Mouse (Mus musculus): ENCODE measurements around the gene Rdh16f2. TPM values are rescaled to one million over a fixed set of nuclear protein-coding genes. Genes with fewer than 3 reads are reported as not detected.

The Rdh16f2 gene
- total RNA-seq, 2 experiments from 2014 or later: not detected

Other genes with a start within 250 kb of the Rdh16f2 start
- gene Lrp1, start 245.3 kb upstream of the Rdh16f2 start, total RNA-seq (2015): 9.8 and 10.0 TPM in 2 replicates
- 4.5 and 7.3 TPM in 2 replicates for gene Lrp1, start 245.3 kb upstream of the Rdh16f2 start, total RNA-seq (2017)
- gene Stat6, start 223.5 kb upstream of the Rdh16f2 start, total RNA-seq (2015): 27.3 and 29.6 TPM in 2 replicates
- 38.9 and 42.7 TPM in 2 replicates for gene Stat6, start 223.5 kb upstream of the Rdh16f2 start, total RNA-seq (2017)
- gene Nemp1, start 199.6 kb upstream of the Rdh16f2 start, total RNA-seq (2015): 15.7 and 19.8 TPM in 2 replicates
- 17.8 and 25.3 TPM in 2 replicates for gene Nemp1, start 199.6 kb upstream of the Rdh16f2 start, total RNA-seq (2017)
- 2.4 and 2.6 TPM in 2 replicates for gene Nab2, start 197.9 kb upstream of the Rdh16f2 start, total RNA-seq (2015)
- 3.4 and 5.2 TPM in 2 replicates for gene Nab2, start 197.9 kb upstream of the Rdh16f2 start, total RNA-seq (2017)
- 0.15 TPM in 1 of 2 replicates, not detected in the other for gene Myo1a, start 161.3 kb upstream of the Rdh16f2 start, total RNA-seq (2015)
- 0.03 and 0.37 TPM in 2 replicates for gene Myo1a, start 161.3 kb upstream of the Rdh16f2 start, total RNA-seq (2017)
- 1.2 TPM in 1 of 2 replicates, not detected in the other for gene Tac2, start 142.0 kb upstream of the Rdh16f2 start, total RNA-seq (2015)
- not detected in 2 replicates for gene Tac2, start 142.0 kb upstream of the Rdh16f2 start, total RNA-seq (2017)
- gene Zbtb39, start 126.9 kb upstream of the Rdh16f2 start, total RNA-seq (2015): 4.7 and 5.1 TPM in 2 replicates
- 2.0 and 3.0 TPM in 2 replicates for gene Zbtb39, start 126.9 kb upstream of the Rdh16f2 start, total RNA-seq (2017)
- gene Gpr182, start 114.7 kb upstream of the Rdh16f2 start, total RNA-seq (2015): not detected in 2 replicates
- not detected in 2 replicates for gene Gpr182, start 114.7 kb upstream of the Rdh16f2 start, total RNA-seq (2017)
- gene Rdh1, start 106.8 kb upstream of the Rdh16f2 start, total RNA-seq (2015): not detected in 2 replicates
- not detected in 2 replicates for gene Rdh1, start 106.8 kb upstream of the Rdh16f2 start, total RNA-seq (2017)
- gene Rdh16f1, start 106.7 kb upstream of the Rdh16f2 start, total RNA-seq (2015): not detected in 2 replicates
- gene Rdh16f1, start 106.7 kb upstream of the Rdh16f2 start, total RNA-seq (2017): not detected in 2 replicates
- gene Rdh9, start 90.1 kb upstream of the Rdh16f2 start, total RNA-seq (2015): not detected in 2 replicates
- gene Rdh9, start 90.1 kb upstream of the Rdh16f2 start, total RNA-seq (2017): not detected in 2 replicates
- gene Rdh16, start 65.3 kb upstream of the Rdh16f2 start, total RNA-seq (2015): not detected in 2 replicates
- gene Rdh16, start 65.3 kb upstream of the Rdh16f2 start, total RNA-seq (2017): not detected in 2 replicates
- not detected in 2 replicates for gene Rdh19, start 16.5 kb upstream of the Rdh16f2 start, total RNA-seq (2015)
- gene Rdh19, start 16.5 kb upstream of the Rdh16f2 start, total RNA-seq (2017): not detected in 2 replicates
- not detected in 2 replicates for gene Rdh7, start 22.3 kb downstream of the Rdh16f2 start, total RNA-seq (2015)
- gene Rdh7, start 22.3 kb downstream of the Rdh16f2 start, total RNA-seq (2017): not detected in 2 replicates
- gene Sdr9c7, start 32.0 kb downstream of the Rdh16f2 start, total RNA-seq (2015): not detected in 2 replicates
- gene Sdr9c7, start 32.0 kb downstream of the Rdh16f2 start, total RNA-seq (2017): not detected in 2 replicates
- not detected in 2 replicates for gene Hsd17b6, start 141.1 kb downstream of the Rdh16f2 start, total RNA-seq (2015)
- not detected in 2 replicates for gene Hsd17b6, start 141.1 kb downstream of the Rdh16f2 start, total RNA-seq (2017)
- 109 and 117 TPM in 2 replicates for gene Prim1, start 148.7 kb downstream of the Rdh16f2 start, total RNA-seq (2015)
- 116 and 131 TPM in 2 replicates for gene Prim1, start 148.7 kb downstream of the Rdh16f2 start, total RNA-seq (2017)
- 1,210 and 1,292 TPM in 2 replicates for gene Naca, start 169.1 kb downstream of the Rdh16f2 start, total RNA-seq (2015)
- gene Naca, start 169.1 kb downstream of the Rdh16f2 start, total RNA-seq (2017): 2,424 and 2,528 TPM in 2 replicates
- gene Ptges3, start 192.5 kb downstream of the Rdh16f2 start, total RNA-seq (2015): 247 and 270 TPM in 2 replicates
- 310 and 351 TPM in 2 replicates for gene Ptges3, start 192.5 kb downstream of the Rdh16f2 start, total RNA-seq (2017)
- gene Atp5b, start 216.8 kb downstream of the Rdh16f2 start, total RNA-seq (2015): 1,546 and 1,583 TPM in 2 replicates
- 2,698 and 2,700 TPM in 2 replicates for gene Atp5b, start 216.8 kb downstream of the Rdh16f2 start, total RNA-seq (2017)
- 35.5 and 40.3 TPM in 2 replicates for gene Baz2a, start 225.1 kb downstream of the Rdh16f2 start, total RNA-seq (2015)
- gene Baz2a, start 225.1 kb downstream of the Rdh16f2 start, total RNA-seq (2017): 13.2 and 15.0 TPM in 2 replicates

All from megakaryocyte progenitor cell, adult 5-6 weeks (primary cell).